Mouse (Mus musculus) stomach, embryonic 14.5 days (tissue): ENCODE data around the gene Lipn. TPM values are rescaled to one million over a fixed set of nuclear protein-coding genes. Genes with fewer than 3 reads are reported as not detected.
A peak's percentile ranks its signal among the peaks of the same experiment; 100 is the strongest.

Source experiments
- ATAC-seq: fragments of 200-750 bp; cut with Nextera tagmentation; 2 replicates; pipeline ENCODE4 v1.8.0; 2017; ENCODE audit warnings: low read depth, moderate TSS enrichment; ENCODE audit not compliant: insufficient number of reproducible peaks, insufficient read depth, low FRiP score
- H3K27ac ChIP-seq: fragments of 300-500 bp; sonication (generic); 2 replicates; pipeline ENCODE4 v1.5.1; 2014; ENCODE audit warnings: mild to moderate bottlenecking, low read length, moderate library complexity, mixed read lengths
- H3K27me3 ChIP-seq: fragments of 300-500 bp; sonication (generic); 2 replicates; pipeline ENCODE4 v1.6.1; 2014; ENCODE audit warnings: low read length, control low read depth, mixed read lengths; ENCODE audit not compliant: control insufficient read depth, insufficient read depth
- H3K36me3 ChIP-seq: fragments of 300-500 bp; sonication (generic); 2 replicates; pipeline ENCODE4 v1.6.1; 2014; ENCODE audit warnings: mild to moderate bottlenecking, control low read depth, low read length, moderate library complexity, mixed read lengths; ENCODE audit not compliant: control insufficient read depth, insufficient read depth
- H3K4me1 ChIP-seq: fragments of 300-500 bp; sonication (generic); 2 replicates; pipeline ENCODE4 v1.6.1; 2014; ENCODE audit warnings: low read length, control low read depth, mixed read lengths; ENCODE audit not compliant: control insufficient read depth, insufficient read depth
- H3K4me2 ChIP-seq: fragments of 300-500 bp; sonication (generic); replicated peaks from 2 replicates; pipeline ENCODE4 v1.6.1; 2014; ENCODE audit warnings: low read depth, low read length, control low read depth
- H3K4me3 ChIP-seq: fragments of 300-500 bp; sonication (generic); 2 replicates; pipeline ENCODE4 v1.5.1; 2014; ENCODE audit warnings: low read depth, low read length, control low read depth
- H3K9ac ChIP-seq: fragments of 300-500 bp; sonication (generic); replicated peaks from 2 replicates; pipeline ENCODE4 v1.6.1; 2014; ENCODE audit warnings: low read depth, mild to moderate bottlenecking, control low read depth, low read length, moderate library complexity, mixed read lengths
- H3K9me3 ChIP-seq: fragments of 300-500 bp; sonication (generic); 2 replicates; pipeline ENCODE4 v1.6.1; 2016; ENCODE audit warnings: low read depth, low read length, control low read depth; ENCODE audit not compliant: control insufficient read depth
- whole genome bisulfite sequencing: fragments of 180-500 bp; shearing (Covaris S2); extraction: QIAGEN DNeasy Blood & Tissue Kit; methylation state at CpG from one replicate; pipeline ENCODE4 v1.1.7; 2014; 5-methylcytosine and 5-hydroxymethylcytosine counted together
- polyA plus RNA-seq: library from polyadenylated mRNA; unstranded; fragments of >200 nt; fragmentation: Nextera tagmentation; extraction: Ambion mirVana; gene quantifications from 2 replicates; pipeline ENCODE4 v1.2.1, GENCODE M21; 2014

Lipn gene
- polyA plus RNA-seq, 1 experiment from 2014 or later, result 0.22 TPM

- no peaks in the 10 kb centered on the region for H3K36me3 ChIP-seq
- no peak overlapping the region for H3K9ac ChIP-seq
- no peak overlapping the region for H3K4me3 ChIP-seq
- H3K9me3 ChIP-seq, result no peaks in the 10 kb centered on the region
- no peak overlapping the region for H3K27ac ChIP-seq
- H3K27me3 ChIP-seq, result no peaks in the 10 kb centered on the region
- ATAC-seq, result no peak
- H3K4me1 ChIP-seq, result no peaks in the 10 kb centered on the region
- 83% methylated on average over 4 of the region's 4 CpGs for WGBS
- H3K4me2 ChIP-seq, result no peak overlapping the region
These were observed 3.1 kb upstream of the Lipn start for GRCm38 (mm10) chr19:34064059-34064458.

DNA sequence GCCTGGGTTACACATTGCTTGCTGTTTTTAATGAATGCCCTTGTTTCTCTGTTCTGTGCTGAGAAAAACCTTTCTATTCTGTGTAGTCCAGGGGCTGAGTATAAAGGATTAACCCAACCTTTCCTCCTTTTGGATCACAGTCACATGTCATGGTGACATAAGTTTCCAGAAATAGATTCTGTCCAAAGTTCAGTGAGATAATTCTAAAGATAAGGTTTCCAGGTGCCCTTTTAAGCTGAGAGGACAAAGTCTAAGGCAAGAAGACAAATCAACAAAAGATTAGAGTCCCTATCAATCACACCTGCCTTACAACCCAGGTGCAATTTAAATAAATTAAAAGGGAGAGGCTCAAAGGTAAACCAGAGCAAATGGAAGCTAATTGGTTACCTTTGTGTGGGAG lies 7.1 kb downstream of the Lipn start:
- H3K9me3 ChIP-seq, result no peaks in the 10 kb centered on the region

DNA sequence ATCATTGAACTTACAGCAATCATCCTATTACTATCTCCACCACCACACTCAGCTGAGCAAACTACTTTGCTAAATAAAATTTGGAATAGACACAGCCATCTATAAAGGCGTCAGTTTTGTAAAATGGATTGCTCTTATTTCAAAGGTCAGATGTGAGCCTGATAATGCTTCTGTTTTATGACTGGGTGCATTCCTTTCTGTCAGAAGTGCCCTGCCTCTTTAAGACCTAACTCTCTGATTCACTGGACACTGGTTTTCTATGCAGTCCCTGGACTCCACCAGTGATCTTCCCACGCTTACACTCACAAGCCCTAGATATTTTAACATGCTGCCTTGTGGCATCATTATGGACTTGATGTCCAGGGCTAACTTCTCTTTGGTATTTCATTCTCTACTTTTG lies 11.0 kb downstream of the Lipn start:
- no peaks in the 10 kb centered on the region for H3K4me1 ChIP-seq
- no peaks in the 10 kb centered on the region for H3K27me3 ChIP-seq
- no peaks in the 10 kb centered on the region for H3K36me3 ChIP-seq
- H3K4me2 ChIP-seq, result no peak overlapping the region
- no peak overlapping the region for H3K27ac ChIP-seq
- 53% methylated on average over 2 of the region's 2 CpGs for WGBS
- H3K9ac ChIP-seq, result no peak overlapping the region
- no peaks in the 10 kb centered on the region for H3K9me3 ChIP-seq
- ATAC-seq, result no peak
- H3K4me3 ChIP-seq, result no peak overlapping the region

More for the DNA sequence above, 7.1 kb downstream of the Lipn start:
- ATAC-seq, result peak; percentile 90
- Histone ChIP-seq H3K9ac (no peak overlapping the region), H3K27ac (no peak overlapping the region), H3K4me3 (no peak overlapping the region), H3K27me3 (no peaks in the 10 kb centered on the region), H3K4me2 (no peak overlapping the region), H3K4me1 (no peaks in the 10 kb centered on the region), H3K36me3 (no peaks in the 10 kb centered on the region)

GRCm38 (mm10) chr19:34089011-34089680 lies 22.0 kb downstream of the Lipn start:
- H3K36me3 ChIP-seq, result no peaks in the 10 kb centered on the region
- no peaks in the 10 kb centered on the region for H3K9me3 ChIP-seq
- ATAC-seq, result no peak
- no peaks in the 10 kb centered on the region for H3K27me3 ChIP-seq
- H3K4me2 ChIP-seq, result no peak overlapping the region
- 68% methylated on average over 3 of the region's 3 CpGs for WGBS
- no peak overlapping the region for H3K9ac ChIP-seq
- H3K4me1 ChIP-seq, result no peaks in the 10 kb centered on the region
- H3K27ac ChIP-seq, result no peak overlapping the region
- H3K4me3 ChIP-seq, result no peak overlapping the region

DNA sequence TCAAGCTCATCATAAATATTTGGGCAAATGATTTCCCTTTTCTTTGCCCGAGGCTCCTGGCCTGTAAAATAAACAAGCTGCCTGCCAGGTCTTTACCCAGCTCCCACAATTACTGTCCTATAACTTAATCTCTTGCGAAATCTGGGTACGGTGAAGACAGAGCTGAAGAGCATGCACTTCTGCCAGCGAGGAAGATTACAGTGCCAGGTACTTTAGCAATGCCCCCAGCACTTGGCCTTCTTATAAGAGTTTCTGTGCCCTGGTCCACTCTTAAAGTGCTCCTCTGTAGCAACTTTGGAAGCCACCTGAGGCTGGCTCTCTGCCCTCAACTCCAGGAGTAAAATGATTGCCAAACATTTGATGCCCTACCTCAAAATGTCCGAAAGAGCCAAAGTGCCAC lies 28.2 kb downstream of the Lipn start:
- H3K36me3 ChIP-seq, result no peaks in the 10 kb centered on the region
- no peak overlapping the region for H3K27ac ChIP-seq
- WGBS, result 66% methylated on average over 5 of the region's 5 CpGs
- H3K9ac ChIP-seq, result no peak overlapping the region
- no peaks in the 10 kb centered on the region for H3K9me3 ChIP-seq
- H3K4me3 ChIP-seq, result no peak overlapping the region
- H3K4me1 ChIP-seq, result no peaks in the 10 kb centered on the region
- no peak for ATAC-seq
- no peaks in the 10 kb centered on the region for H3K27me3 ChIP-seq
- H3K4me2 ChIP-seq, result no peak overlapping the region

GRCm38 (mm10) chr19:34096228-34096627 lies 29.1 kb downstream of the Lipn start:
- Histone ChIP-seq H3K4me1 (no peaks in the 10 kb centered on the region), H3K27ac (no peak overlapping the region), H3K9ac (no peak overlapping the region), H3K36me3 (no peaks in the 10 kb centered on the region), H3K27me3 (no peaks in the 10 kb centered on the region), H3K4me3 (no peak overlapping the region), H3K4me2 (no peak overlapping the region), H3K9me3 (no peaks in the 10 kb centered on the region)
- no peak for ATAC-seq
- 56% methylated on average over 1 of the region's 1 CpGs for WGBS

- Histone ChIP-seq H3K4me1 (no peaks in the 10 kb centered on the region), H3K4me3 (no peak within 1 kb of the TSS), H3K9me3 (no peaks in the 10 kb centered on the region), H3K4me2 (no peak within 1 kb of the TSS), H3K27ac (no peak within 1 kb of the TSS), H3K27me3 (no peaks in the 10 kb centered on the region), H3K36me3 (no peaks in the 10 kb centered on the region), H3K9ac (no peak within 1 kb of the TSS)
- 83% methylated on average over 4 of the region's 4 CpGs for WGBS
- no peak for ATAC-seq
These were observed 33.5 kb downstream of the Lipn start, which contains the start of gene Lipm for GRCm38 (mm10) chr19:34100633-34101032. TSS of gene Lipm (plus strand) at chr19:34100933.

GRCm38 (mm10) chr19:34101888-34102287 lies 34.7 kb downstream of the Lipn start:
- Histone ChIP-seq H3K27me3 (no peaks in the 10 kb centered on the region), H3K4me3 (no peak overlapping the region)

DNA sequence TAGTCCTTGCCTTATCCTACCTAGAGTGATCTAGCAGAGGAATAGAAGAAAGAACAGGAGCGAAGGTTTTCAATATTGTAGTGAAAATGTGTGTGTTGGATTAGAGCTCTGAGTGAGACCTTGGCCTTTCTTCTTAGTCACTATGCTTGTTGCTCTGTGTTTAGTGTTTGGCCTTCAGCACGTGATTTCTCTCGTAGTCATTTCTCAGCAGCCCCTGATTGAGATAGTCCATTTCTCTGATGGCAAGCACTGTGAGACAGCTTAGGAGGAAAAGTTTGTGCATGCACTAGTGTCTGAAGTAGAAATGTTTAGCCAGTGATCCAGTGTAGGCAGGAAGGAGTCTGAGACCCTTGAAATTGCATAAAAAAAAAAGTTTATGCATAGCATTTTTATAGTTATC lies 37.7 kb downstream of the Lipn start:
- 86% methylated on average over 3 of the region's 3 CpGs for WGBS
- H3K4me2 ChIP-seq, result no peak overlapping the region
- no peak overlapping the region for H3K4me3 ChIP-seq
- no peaks in the 10 kb centered on the region for H3K27me3 ChIP-seq
- no peak overlapping the region for H3K9ac ChIP-seq
- H3K4me1 ChIP-seq, result no peaks in the 10 kb centered on the region
- no peak overlapping the region for H3K27ac ChIP-seq
- ATAC-seq, result no peak
- no peaks in the 10 kb centered on the region for H3K9me3 ChIP-seq
- no peaks in the 10 kb centered on the region for H3K36me3 ChIP-seq

More at GRCm38 (mm10) chr19:34101888-34102287, 34.7 kb downstream of the Lipn start:
- Histone ChIP-seq H3K27ac (no peak overlapping the region), H3K4me2 (no peak overlapping the region), H3K9me3 (no peaks in the 10 kb centered on the region), H3K36me3 (no peaks in the 10 kb centered on the region), H3K9ac (no peak overlapping the region), H3K4me1 (no peaks in the 10 kb centered on the region)
- 83% methylated on average over 7 of the region's 7 CpGs for WGBS
- no peak for ATAC-seq
